Mouse (Mus musculus) E14TG2a.4 (cell line): ENCODE measurements around the gene Tmprss6.

ENCODE experiments used
- H3K27me3 ChIP-seq: 2 replicates; pipeline ENCODE4 v1.6.1; 2014; ENCODE audit warnings: low read length, control low read depth; ENCODE audit not compliant: insufficient read depth
- H3K36me3 ChIP-seq: 2 replicates; pipeline ENCODE4 v1.6.1; 2014; ENCODE audit warnings: low read length, control low read depth; ENCODE audit not compliant: insufficient read depth
- H3K4me1 ChIP-seq: replicated peaks from 2 replicates; pipeline ENCODE4 v1.6.1; 2014; ENCODE audit warnings: low read depth, low read length, control low read depth
- H3K4me3 ChIP-seq: replicated peaks from 2 replicates; pipeline ENCODE4 v1.5.1; 2014; ENCODE audit warnings: mild to moderate bottlenecking, low read length
- H3K9me3 ChIP-seq: 2 replicates; pipeline ENCODE4 v1.6.1; 2014; ENCODE audit warnings: low read length, control low read depth
- CTCF ChIP-seq: conservative IDR thresholded peaks from 2 replicates; pipeline ENCODE4 v1.5.1; 2014; ENCODE audit warnings: low read length
- NANOG ChIP-seq: IDR thresholded peaks from 2 replicates; pipeline ENCODE4 v1.6.1; 2014; ENCODE audit warnings: borderline replicate concordance, low read length, mixed read lengths
- POU5F1 ChIP-seq: IDR thresholded peaks from 2 replicates; pipeline ENCODE4 v1.6.1; 2014; ENCODE audit warnings: low read length, borderline replicate concordance

The Tmprss6 gene

DNA sequence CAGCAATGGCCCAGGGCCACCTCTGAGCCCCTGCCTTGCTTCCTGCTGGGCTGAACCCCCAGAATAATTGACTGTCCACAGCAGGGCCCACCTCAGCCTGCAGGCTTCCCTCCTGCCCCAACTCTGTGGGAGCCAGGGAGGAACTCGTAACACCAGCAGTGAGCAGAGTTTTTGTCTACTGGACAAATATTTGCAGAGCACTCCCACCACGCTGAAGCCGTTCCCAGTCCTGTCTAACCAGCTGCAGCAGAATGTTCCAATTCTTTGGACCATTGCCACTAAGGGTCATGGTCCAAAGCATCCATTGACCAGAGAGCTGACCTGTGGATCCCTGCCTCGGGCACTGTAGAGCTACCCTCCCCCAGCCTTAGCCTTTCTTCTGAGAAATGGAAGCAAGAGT is 51.5 kb downstream of the Tmprss6 start:
- H3K4me1 ChIP-seq = peaks cover 18% of the 10 kb centered on the region
- H3K4me3 ChIP-seq = no peak overlapping the region
- H3K36me3 ChIP-seq = peaks cover 18% of the 10 kb centered on the region
- TF ChIP-seq CTCF (no peak), POU5F1 (no peak), NANOG (no peak)
- H3K9me3 ChIP-seq = no peaks in the 10 kb centered on the region
- peaks cover 19% of the 10 kb centered on the region for H3K27me3 ChIP-seq

DNA sequence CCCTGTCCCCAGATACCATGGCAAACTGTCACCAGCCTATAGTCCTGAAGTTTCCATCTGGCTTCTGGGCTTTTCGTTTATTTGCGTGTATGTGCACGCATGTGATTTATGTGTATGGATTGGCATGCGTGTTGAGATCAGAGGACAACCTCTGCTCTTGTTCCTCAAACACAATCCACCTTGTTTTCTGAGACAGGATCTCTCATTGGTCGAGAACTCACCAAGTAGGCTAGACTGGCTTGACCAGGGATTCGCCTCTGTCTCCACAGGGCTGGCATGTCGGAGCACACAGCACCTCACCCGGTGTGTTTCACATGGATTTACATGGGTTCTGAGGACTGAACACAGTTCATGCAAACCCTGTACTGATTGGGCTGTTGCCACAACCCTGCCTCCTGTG is 54.3 kb downstream of the Tmprss6 start:
- no peak overlapping the region for H3K4me3 ChIP-seq
- no peaks in the 10 kb centered on the region for H3K9me3 ChIP-seq
- peaks cover 36% of the 10 kb centered on the region for H3K27me3 ChIP-seq
- TF ChIP-seq POU5F1 = no peak
- no peak for TF ChIP-seq NANOG
- no peak for TF ChIP-seq CTCF
- H3K36me3 ChIP-seq = peaks cover 33% of the 10 kb centered on the region
- H3K4me1 ChIP-seq = peaks cover 31% of the 10 kb centered on the region

DNA sequence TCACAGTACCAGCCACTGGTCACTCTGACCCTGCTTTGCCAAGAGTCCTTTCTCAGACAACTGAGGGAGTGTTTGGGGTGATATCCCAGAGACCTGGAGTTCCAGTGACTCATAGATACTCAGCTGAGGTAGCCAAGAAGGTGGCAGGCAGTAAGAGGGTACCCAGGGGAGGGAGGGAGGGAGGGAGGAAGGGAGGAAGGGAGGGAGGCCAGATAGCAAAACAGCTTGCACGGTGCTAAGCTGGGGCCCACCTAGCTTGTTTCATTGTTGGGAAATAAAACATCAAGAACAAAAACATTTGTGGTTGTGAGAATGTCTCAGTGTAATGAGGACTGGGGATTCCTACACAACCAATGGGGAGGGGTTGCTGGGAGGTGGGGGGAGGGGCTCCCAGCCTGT is 54.7 kb downstream of the Tmprss6 start:
- no peak overlapping the region for H3K4me3 ChIP-seq
- peaks cover 35% of the 10 kb centered on the region for H3K4me1 ChIP-seq
- peaks cover 38% of the 10 kb centered on the region for H3K27me3 ChIP-seq
- H3K36me3 ChIP-seq = peaks cover 33% of the 10 kb centered on the region
- H3K9me3 ChIP-seq = no peaks in the 10 kb centered on the region
- TF ChIP-seq POU5F1 (no peak), NANOG (no peak), CTCF (no peak)

DNA sequence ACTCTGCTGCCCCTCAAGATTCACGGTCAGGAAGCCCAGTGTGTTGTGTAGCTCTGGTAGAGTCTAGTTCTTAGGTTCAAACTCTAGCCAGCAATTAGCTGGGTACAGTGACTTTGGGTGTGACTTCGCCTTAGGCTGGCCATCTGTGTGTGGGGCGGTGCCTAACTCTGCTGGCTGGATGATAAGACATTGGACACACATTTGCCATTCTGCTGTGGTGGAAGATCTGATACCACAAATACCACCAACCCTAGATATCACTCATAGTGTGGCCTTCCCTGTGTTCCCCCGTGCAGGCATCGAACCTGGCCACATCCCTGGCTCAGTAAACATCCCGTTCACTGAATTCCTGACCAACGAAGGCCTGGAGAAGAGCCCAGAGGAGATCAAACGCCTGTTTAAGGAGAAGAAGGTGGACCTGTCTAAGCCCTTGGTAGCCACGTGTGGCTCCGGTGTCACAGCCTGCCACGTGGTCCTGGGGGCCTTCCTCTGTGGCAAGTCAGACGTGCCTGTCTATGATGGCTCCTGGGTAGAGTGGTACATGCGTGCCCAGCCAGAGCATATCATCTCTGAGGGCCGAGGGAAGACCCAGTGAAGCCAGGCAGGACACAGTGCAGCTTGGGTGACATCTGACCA is 55.2 kb downstream of the Tmprss6 start:
- Histone ChIP-seq H3K27me3 (peaks cover 38% of the 10 kb centered on the region), H3K9me3 (no peaks in the 10 kb centered on the region), H3K4me1 (peaks cover 40% of the 10 kb centered on the region), H3K4me3 (no peak overlapping the region), H3K36me3 (peaks cover 33% of the 10 kb centered on the region)
- TF ChIP-seq POU5F1 = no peak
- TF ChIP-seq NANOG = no peak
- no peak for TF ChIP-seq CTCF

DNA sequence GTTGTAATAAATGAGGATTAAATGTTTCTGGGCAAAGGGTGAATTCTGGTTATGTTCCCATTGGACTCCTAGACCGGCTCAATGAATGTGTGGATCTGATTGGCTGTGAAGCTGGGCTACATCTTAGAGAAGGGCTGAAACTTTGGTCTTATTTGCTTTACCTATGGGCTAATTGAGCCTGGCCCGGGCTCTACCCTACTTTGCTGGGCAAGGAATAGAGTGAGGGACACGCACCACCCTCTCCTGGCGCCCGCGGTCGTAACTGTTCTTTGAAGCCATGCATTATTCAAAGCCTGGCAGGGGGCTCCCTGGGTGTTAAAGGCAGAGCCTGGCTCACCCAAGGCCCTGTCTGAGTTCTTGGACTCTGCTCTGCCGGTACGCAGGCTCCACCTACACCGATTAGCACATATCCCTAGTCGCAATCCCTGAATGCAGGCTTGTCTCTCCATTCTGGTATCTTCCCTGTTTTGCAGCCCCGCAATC is 58.8 kb downstream of the Tmprss6 start:
- Histone ChIP-seq H3K9me3 (no peaks in the 10 kb centered on the region), H3K4me1 (peaks cover 58% of the 10 kb centered on the region), H3K4me3 (peak overlapping the region; percentile 77), H3K27me3 (peaks cover 38% of the 10 kb centered on the region), H3K36me3 (peaks cover 33% of the 10 kb centered on the region)
- TF ChIP-seq CTCF (no peak), NANOG (no peak), POU5F1 (no peak)

DNA sequence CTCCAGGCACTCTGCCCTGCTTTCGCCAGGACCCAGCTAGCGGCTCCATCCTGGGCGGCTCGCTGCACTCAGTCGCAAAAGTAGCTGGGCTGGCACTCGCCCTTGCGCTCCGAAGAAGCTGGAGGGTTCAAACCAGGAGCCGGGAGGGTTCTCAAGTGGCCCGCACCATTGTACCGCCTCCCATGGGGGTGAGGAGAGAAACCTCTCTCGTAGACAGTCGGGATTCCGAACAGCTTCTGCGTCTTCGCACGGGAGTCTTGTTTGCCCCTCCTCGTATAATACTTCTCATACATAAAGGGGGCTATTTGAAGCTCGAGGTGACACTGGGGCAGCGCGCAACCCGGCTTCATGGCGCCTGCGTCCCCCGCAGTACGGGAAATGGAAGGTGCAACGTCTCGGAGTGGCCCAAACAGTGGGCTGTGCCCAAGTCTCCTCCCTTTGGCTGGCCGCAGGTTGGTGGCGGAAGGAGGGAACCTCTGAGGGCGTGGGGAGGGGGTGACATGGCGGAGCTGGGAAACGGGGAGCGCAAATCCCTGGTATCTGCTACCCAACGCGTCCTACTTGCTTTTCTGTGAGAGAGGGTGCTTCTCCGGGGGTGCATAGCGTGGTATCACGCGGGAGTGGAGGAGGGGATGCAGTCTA is 62.0 kb downstream of the Tmprss6 start, which contains the start of gene Mpst:
TSS of gene Mpst (plus strand) at position 124 of the 642 bp plus-strand sequence.
- TF ChIP-seq CTCF (no peak), NANOG (no peak), POU5F1 (no peak)
- Histone ChIP-seq H3K27me3 (peaks cover 25% of the 10 kb centered on the region), H3K4me3 (peak within 1 kb of the TSS; percentile 92), H3K4me1 (peaks cover 85% of the 10 kb centered on the region), H3K9me3 (no peaks in the 10 kb centered on the region), H3K36me3 (peaks cover 15% of the 10 kb centered on the region)

DNA sequence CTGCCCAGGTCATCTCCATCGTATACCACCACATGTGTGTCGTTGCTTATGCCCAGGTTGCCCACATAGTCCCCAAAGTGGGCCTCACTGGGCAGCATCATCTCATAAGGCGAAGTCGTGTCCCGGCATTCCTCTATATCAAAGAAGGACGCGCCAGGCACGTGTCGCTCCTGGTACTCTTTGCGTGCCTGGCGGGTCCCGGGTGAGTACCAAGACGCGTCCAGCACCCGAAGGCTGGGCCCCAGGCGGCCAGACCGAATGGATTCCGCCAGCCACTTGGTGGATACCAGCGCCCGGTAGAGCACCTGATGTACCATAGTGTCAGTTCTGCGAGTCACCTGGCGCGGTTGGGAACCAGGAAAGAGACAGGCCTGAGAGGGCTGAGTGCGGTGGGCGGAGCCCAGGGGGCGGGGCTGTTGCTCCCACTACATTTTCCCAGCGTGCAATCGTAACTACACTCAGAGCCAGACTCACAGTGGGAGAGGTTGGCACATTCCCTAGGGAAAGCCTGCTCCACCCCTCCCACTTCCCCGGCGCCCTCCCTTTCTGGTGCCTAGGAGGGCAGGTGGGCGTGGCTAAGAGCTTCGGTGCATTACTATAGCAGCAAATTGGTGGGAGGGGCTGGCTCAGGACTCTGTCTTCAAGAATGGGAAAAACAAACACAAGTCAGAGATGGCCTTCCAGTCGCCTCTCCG is 62.8 kb downstream of the Tmprss6 start, which contains the start of gene Tst:
TSS of gene Tst (minus strand) at position 391 of the 695 bp plus-strand sequence.
- Histone ChIP-seq H3K4me3 (peak within 1 kb of the TSS; percentile 92), H3K27me3 (peaks cover 17% of the 10 kb centered on the region), H3K9me3 (no peaks in the 10 kb centered on the region), H3K4me1 (peaks cover 90% of the 10 kb centered on the region), H3K36me3 (peaks cover 11% of the 10 kb centered on the region)
- no peak for TF ChIP-seq NANOG
- no peak for TF ChIP-seq POU5F1
- TF ChIP-seq CTCF = no peak

DNA sequence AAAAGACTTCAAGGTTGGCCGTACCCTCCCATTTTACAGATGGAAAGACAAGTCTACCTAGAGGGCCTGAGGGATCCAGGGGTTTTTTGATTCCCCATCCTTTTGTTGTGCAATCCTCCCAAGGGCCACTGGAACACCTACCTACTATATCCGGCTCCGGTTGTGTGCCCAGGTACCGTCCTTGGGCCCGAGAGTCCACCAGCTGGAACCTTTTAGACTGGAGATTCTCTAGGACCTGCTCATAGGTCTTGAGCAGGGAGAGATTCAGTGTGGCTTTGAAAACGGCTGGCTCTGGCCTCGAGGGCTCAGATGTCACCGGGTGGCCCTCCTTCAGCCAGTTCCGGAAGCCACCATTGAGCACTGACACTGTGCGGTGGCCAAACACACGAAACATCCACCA is 63.3 kb downstream of the Tmprss6 start:
- TF ChIP-seq POU5F1 = no peak
- no peak for TF ChIP-seq CTCF
- no peak for TF ChIP-seq NANOG

More for the DNA sequence above, 63.3 kb downstream of the Tmprss6 start:
- Histone ChIP-seq H3K9me3 (no peaks in the 10 kb centered on the region), H3K4me1 (peaks cover 90% of the 10 kb centered on the region), H3K27me3 (peaks cover 11% of the 10 kb centered on the region), H3K4me3 (peak overlapping the region; percentile 92), H3K36me3 (peaks cover 14% of the 10 kb centered on the region)
